Mouse (Mus musculus): ENCODE results near the gene 4933405L10Rik. TPM values are rescaled to one million over a fixed set of nuclear protein-coding genes. Genes with fewer than 3 reads are reported as not detected.
A peak's percentile ranks its signal among the peaks of the same experiment; 100 is the strongest.

4933405L10Rik gene
- polyA plus RNA-seq, 1 experiment from 2014 or later = not detected

DNA sequence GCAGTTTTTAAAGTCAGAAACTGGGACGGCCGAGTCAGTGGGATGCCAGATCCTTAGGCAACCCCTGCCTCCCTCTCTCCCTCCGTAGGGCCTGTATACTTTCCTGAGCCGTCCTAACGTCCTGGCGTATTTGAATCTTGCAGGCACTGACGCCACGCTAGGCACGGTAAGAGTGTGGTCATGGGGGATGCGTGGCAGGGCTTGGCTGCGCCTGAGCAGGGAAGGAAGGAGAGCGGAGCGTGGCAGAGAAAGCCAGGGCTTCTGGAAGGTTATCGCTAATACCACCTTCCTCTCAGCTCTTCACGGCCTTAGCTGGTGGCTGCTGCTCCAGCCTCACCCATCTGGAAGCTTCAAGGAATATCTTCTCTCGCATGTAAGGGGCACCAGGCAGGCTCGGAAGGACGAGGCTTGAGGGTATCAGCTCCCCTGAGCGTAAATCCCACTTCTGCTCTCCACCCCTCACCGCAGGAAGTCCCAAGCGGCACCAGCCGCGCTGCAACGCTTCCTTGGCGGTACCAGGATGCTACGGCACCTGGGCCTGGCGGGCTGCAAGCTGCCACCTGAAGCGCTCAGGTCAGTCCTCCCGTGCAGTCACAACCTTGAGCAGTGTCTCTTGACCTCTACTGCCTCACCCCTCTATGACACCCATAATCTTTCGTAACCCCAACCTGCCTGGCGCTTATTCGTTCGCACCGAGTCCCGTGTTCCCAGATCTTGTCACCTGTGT lies 18.0 kb upstream of the 4933405L10Rik start:
- Histone ChIP-seq H3K4me2 (replicated peaks; ENCODE audit: low read depth, low read length) (no peak overlapping the region), H3K27me3 (ENCODE audit: control insufficient read depth, insufficient read depth, low read length) (no peaks in the 10 kb centered on the region), H3K9me3 (ENCODE audit: control insufficient read depth, low read depth, low read length) (no peaks in the 10 kb centered on the region), H3K4me1 (ENCODE audit: control insufficient read depth, insufficient read depth, low read length) (peaks cover 5% of the 10 kb centered on the region), H3K36me3 (ENCODE audit: control insufficient read depth, insufficient read depth, low read length) (peaks cover under 1% of the 10 kb centered on the region; the same call in 1 of the 2 replicates), H3K27ac (ENCODE audit: low read length) (no peak overlapping the region), H3K4me3 (ENCODE audit: low read depth, low read length) (no peak overlapping the region), H3K9ac (replicated peaks; ENCODE audit: low read depth, low read length) (no peak overlapping the region)
- ATAC-seq (ENCODE audit: insufficient number of reproducible peaks, insufficient read depth, low FRiP score, low read depth) = no peak
- WGBS = 62% methylated on average over 35 of the region's 35 CpGs

DNA sequence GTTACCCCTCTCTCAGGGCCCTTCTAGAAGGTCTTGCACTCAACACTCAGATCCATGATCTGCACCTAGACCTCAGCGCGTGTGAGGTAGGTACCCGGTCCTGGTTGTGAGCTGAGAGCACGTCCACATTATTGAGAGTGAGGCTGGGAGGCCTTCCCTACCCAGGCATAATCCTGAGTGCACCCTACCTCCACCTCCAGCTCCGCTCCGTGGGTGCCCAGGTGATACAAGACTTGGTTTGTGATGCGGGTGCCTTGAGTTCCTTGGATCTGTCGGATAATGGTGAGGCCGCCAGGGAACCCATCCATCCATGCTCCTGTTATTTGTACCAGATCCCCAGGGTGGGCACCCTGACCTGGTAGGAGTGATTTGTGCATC lies 17.5 kb upstream of the 4933405L10Rik start:
- H3K36me3 ChIP-seq (ENCODE audit: control insufficient read depth, insufficient read depth, low read length) = no peaks in the 10 kb centered on the region
- no peak overlapping the region for H3K9ac ChIP-seq (replicated peaks; ENCODE audit: low read depth, low read length)
- H3K9me3 ChIP-seq (ENCODE audit: control insufficient read depth, low read depth, low read length) = no peaks in the 10 kb centered on the region
- peaks cover 5% of the 10 kb centered on the region for H3K4me1 ChIP-seq (ENCODE audit: control insufficient read depth, insufficient read depth, low read length)
- no peak overlapping the region for H3K27ac ChIP-seq (ENCODE audit: low read length)
- no peak overlapping the region for H3K4me3 ChIP-seq (ENCODE audit: low read depth, low read length)
- 89% methylated on average over 9 of the region's 9 CpGs for WGBS
- no peak overlapping the region for H3K4me2 ChIP-seq (replicated peaks; ENCODE audit: low read depth, low read length)
- no peak for ATAC-seq (ENCODE audit: insufficient number of reproducible peaks, insufficient read depth, low FRiP score, low read depth)
- no peaks in the 10 kb centered on the region for H3K27me3 ChIP-seq (ENCODE audit: control insufficient read depth, insufficient read depth, low read length)

DNA sequence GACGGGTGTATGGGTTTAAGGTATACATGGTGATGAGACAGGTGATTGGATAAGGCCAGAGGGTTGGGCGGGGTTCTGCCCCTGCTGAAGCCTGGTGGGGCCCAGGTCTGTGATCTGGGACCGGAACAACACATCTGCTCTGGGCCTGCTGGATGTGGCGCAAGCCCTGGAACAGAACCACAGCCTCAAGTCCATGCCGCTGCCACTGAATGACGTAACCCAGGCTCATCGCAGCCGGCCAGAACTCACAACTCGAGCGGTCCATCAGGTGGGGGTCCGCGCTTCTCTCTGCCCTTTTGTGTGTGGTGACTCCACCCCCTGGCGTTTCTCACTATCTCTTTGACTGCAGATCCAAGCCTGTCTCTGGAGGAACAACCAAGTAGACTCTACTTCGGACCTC lies 16.5 kb upstream of the 4933405L10Rik start:
- 80% methylated on average over 14 of the region's 14 CpGs for WGBS
- Histone ChIP-seq H3K4me1 (ENCODE audit: control insufficient read depth, insufficient read depth, low read length) (peaks cover 5% of the 10 kb centered on the region; the same call in 1 of the 2 replicates), H3K4me3 (ENCODE audit: low read depth, low read length) (no peak overlapping the region), H3K36me3 (ENCODE audit: control insufficient read depth, insufficient read depth, low read length) (no peaks in the 10 kb centered on the region), H3K27me3 (ENCODE audit: control insufficient read depth, insufficient read depth, low read length) (no peaks in the 10 kb centered on the region), H3K4me2 (replicated peaks; ENCODE audit: low read depth, low read length) (no peak overlapping the region), H3K9me3 (ENCODE audit: control insufficient read depth, low read depth, low read length) (no peaks in the 10 kb centered on the region), H3K27ac (ENCODE audit: low read length) (no peak overlapping the region), H3K9ac (replicated peaks; ENCODE audit: low read depth, low read length) (no peak overlapping the region)
- ATAC-seq (ENCODE audit: insufficient number of reproducible peaks, insufficient read depth, low FRiP score, low read depth) = no peak

DNA sequence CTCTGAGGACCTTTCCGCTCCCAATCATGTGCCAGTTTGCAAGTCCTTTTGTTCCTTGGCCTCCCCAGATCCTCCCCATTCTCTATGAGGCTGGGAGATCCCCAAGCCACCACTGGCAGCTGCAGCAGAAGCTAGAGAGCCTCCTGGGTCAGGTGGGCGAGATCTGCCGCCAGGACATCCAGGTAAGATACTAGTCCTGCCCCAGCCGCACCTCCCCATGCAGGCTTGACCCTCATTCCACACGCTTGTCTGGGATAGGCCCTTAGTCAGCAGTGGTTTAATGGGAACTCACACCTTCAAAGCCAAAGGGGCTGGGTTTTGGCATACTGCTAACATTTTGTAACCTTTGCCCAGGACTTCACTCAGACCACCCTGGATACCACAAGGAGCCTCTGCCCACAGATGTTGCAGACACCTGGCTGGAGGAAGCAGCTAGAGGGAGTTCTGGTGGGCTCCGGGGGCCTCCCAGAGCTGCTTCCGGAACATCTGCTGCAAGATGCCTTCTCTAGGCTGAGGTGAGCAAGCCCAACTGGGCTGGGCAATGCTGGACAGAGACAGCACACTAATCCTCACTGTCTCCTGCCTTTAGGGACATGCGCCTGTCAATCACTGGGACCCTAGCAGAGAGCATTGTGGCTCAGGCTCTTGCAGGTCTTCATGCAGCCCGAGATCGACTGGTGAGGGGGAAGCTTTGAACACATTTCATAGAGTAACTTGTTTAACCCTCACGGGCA lies 14.8 kb upstream of the 4933405L10Rik start:
- Histone ChIP-seq H3K9ac (replicated peaks; ENCODE audit: low read depth, low read length) (no peak overlapping the region), H3K36me3 (ENCODE audit: control insufficient read depth, insufficient read depth, low read length) (peaks cover 9% of the 10 kb centered on the region), H3K4me1 (ENCODE audit: control insufficient read depth, insufficient read depth, low read length) (peaks cover 5% of the 10 kb centered on the region; the same call in 1 of the 2 replicates), H3K4me3 (ENCODE audit: low read depth, low read length) (no peak overlapping the region), H3K9me3 (ENCODE audit: control insufficient read depth, low read depth, low read length) (no peaks in the 10 kb centered on the region), H3K27me3 (ENCODE audit: control insufficient read depth, insufficient read depth, low read length) (no peaks in the 10 kb centered on the region), H3K27ac (ENCODE audit: low read length) (no peak overlapping the region), H3K4me2 (replicated peaks; ENCODE audit: low read depth, low read length) (no peak overlapping the region)
- ATAC-seq (ENCODE audit: insufficient number of reproducible peaks, insufficient read depth, low FRiP score, low read depth) = no peak
- 93% methylated on average over 11 of the region's 11 CpGs for WGBS

DNA sequence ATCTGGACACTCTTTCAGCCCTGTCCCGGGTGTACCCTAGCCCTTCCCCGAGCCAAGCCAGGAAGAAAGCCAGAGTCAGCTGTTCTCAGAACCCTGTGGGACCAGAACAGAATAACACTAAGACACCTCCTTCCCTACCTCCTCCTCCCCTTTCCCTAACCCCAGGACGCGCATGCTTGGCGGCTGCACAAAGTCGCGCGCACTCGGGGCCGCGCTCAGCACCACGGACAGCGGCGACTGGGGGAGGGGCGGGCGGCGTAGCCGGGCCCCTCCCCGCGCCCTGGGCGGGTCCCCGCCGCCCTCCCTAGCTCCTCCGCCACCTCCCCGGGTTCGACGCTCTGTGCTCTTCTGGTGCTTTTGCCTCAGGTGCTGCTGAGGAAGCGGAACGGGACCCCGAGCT lies 13.8 kb upstream of the 4933405L10Rik start:
- peak overlapping the region; percentile 32 for H3K4me3 ChIP-seq (ENCODE audit: low read depth, low read length)
- H3K9ac ChIP-seq (replicated peaks; ENCODE audit: low read depth, low read length) = peak overlapping the region; percentile 4; the same call in 1 of the 2 replicates
- H3K4me2 ChIP-seq (replicated peaks; ENCODE audit: low read depth, low read length) = peak overlapping the region; percentile 65
- H3K27ac ChIP-seq (ENCODE audit: low read length) = no peak overlapping the region
- H3K9me3 ChIP-seq (ENCODE audit: control insufficient read depth, low read depth, low read length) = no peaks in the 10 kb centered on the region
- WGBS = 4% methylated on average over 30 of the region's 30 CpGs
- H3K36me3 ChIP-seq (ENCODE audit: control insufficient read depth, insufficient read depth, low read length) = peaks cover 19% of the 10 kb centered on the region
- peaks cover 5% of the 10 kb centered on the region; the same call in 1 of the 2 replicates for H3K4me1 ChIP-seq (ENCODE audit: control insufficient read depth, insufficient read depth, low read length)
- H3K27me3 ChIP-seq (ENCODE audit: control insufficient read depth, insufficient read depth, low read length) = no peaks in the 10 kb centered on the region
- ATAC-seq (ENCODE audit: insufficient number of reproducible peaks, insufficient read depth, low FRiP score, low read depth) = peak; percentile 39; the same call in 1 of the 2 replicates

DNA sequence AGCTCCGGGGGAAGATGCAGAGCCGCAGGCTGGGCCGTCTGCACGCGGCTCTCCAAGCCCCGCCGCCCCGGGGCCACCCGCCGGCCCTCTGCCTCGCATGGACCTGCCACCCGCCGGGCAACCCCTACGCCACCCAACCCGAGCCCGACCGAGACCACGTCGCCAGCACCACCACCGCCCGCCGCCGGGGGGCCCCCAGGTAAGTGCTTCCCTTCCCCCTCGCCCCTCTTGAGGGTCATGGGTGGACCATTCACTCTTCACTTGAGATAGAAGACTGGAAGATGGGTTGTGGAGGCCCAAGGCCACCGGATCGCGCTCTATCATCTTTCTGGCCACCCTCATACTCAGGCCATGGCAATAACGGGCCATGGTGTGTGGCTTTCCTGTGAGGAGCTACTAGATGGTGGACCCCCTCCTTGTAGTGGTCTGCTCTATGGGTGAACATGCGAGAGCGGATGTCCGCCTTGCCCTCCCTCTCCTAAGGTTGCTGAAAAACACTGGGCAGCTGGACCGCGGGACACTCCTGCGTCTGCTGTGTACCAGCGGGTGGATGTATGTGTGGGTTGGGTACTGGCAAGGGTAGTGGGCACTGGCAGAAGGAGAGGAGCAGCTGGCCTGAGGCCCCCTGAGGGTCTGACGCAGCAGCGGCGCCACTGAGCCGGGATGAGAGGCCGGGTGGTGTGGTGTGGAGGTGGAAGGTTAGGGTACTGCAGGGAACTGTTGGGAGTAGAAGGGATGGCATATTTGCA lies 13.2 kb upstream of the 4933405L10Rik start:
- Histone ChIP-seq H3K9me3 (ENCODE audit: control insufficient read depth, low read depth, low read length) (no peaks in the 10 kb centered on the region), H3K4me3 (ENCODE audit: low read depth, low read length) (peak overlapping the region; percentile 32), H3K4me2 (replicated peaks; ENCODE audit: low read depth, low read length) (peak overlapping the region; percentile 65), H3K36me3 (ENCODE audit: control insufficient read depth, insufficient read depth, low read length) (peaks cover 21% of the 10 kb centered on the region), H3K4me1 (ENCODE audit: control insufficient read depth, insufficient read depth, low read length) (peaks cover 5% of the 10 kb centered on the region; the same call in 1 of the 2 replicates), H3K9ac (replicated peaks; ENCODE audit: low read depth, low read length) (peak overlapping the region; percentile 4; the same call in 1 of the 2 replicates), H3K27me3 (ENCODE audit: control insufficient read depth, insufficient read depth, low read length) (no peaks in the 10 kb centered on the region), H3K27ac (ENCODE audit: low read length) (no peak overlapping the region)
- 10% methylated on average over 39 of the region's 40 CpGs for WGBS
- ATAC-seq (ENCODE audit: insufficient number of reproducible peaks, insufficient read depth, low FRiP score, low read depth) = 0 out of 2 replicates have a peak, but pooled peaks have one; percentile 3

DNA sequence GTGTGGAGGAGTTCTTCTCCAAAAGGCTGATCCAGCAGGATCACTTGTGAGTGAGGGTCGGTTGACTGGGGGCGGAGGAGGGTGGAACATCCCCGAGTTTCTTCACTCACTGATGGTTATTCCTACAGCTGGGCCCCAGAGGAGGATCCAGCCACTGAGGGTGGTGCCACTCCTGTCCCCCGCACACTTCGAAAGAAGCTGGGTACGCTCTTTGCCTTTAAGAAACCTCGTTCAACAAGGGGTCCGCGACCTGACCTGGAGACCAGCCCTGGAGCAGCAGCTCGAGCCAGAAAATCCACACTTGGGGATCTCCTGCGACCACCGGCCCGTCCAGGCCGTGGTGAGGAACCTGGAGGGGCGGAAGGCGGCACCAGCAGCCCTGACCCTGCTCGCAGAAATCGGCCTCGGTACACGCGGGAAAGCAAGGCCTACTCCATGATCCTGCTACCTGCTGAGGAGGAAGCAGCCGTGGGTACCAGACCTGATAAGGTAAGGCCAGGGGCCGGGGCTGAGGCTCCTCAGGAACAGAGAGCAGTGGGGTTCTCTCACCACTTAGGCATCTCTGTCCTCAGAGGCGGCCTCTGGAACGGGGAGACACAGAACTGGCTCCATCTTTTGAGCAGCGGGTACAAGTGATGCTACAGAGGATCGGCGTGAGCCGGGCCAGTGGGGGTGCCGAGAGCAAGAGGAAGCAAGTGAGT lies 12.2 kb upstream of the 4933405L10Rik start:
- H3K9me3 ChIP-seq (ENCODE audit: control insufficient read depth, low read depth, low read length) = no peaks in the 10 kb centered on the region
- no peak overlapping the region for H3K27ac ChIP-seq (ENCODE audit: low read length)
- no peak overlapping the region for H3K9ac ChIP-seq (replicated peaks; ENCODE audit: low read depth, low read length)
- H3K27me3 ChIP-seq (ENCODE audit: control insufficient read depth, insufficient read depth, low read length) = no peaks in the 10 kb centered on the region
- 80% methylated on average over 30 of the region's 30 CpGs for WGBS
- peaks cover 21% of the 10 kb centered on the region for H3K36me3 ChIP-seq (ENCODE audit: control insufficient read depth, insufficient read depth, low read length)
- peaks cover 10% of the 10 kb centered on the region for H3K4me1 ChIP-seq (ENCODE audit: control insufficient read depth, insufficient read depth, low read length)
- no peak overlapping the region for H3K4me3 ChIP-seq (ENCODE audit: low read depth, low read length)
- H3K4me2 ChIP-seq (replicated peaks; ENCODE audit: low read depth, low read length) = no peak overlapping the region
- no peak for ATAC-seq (ENCODE audit: insufficient number of reproducible peaks, insufficient read depth, low FRiP score, low read depth)

Measured in stomach, embryonic 14.5 days (tissue).